Mouse (Mus musculus) neural tube, embryonic 11.5 days (tissue): ENCODE results near the gene Ramp1. TPM values are rescaled to one million over a fixed set of nuclear protein-coding genes. Genes with fewer than 3 reads are reported as not detected.

ENCODE experiments used
- ATAC-seq: fragments of 200-750 bp; cut with Nextera tagmentation; 2 replicates; pipeline ENCODE4 v1.8.0; 2017; ENCODE audit warnings: moderate number of reproducible peaks, mild to moderate bottlenecking, moderate TSS enrichment, moderate library complexity; ENCODE audit not compliant: insufficient read depth, low FRiP score, low TSS enrichment
- DNase-seq: peaks from one replicate; pipeline ENCODE4 v3.0.0-alpha.2; 2015; ENCODE audit warnings: low spot score
- H3K27ac ChIP-seq: fragments of 300-500 bp; sonication (generic); 2 replicates; pipeline ENCODE4 v1.5.1; 2014; ENCODE audit warnings: low read depth, mild to moderate bottlenecking, low read length
- H3K27me3 ChIP-seq: fragments of 300-500 bp; sonication (generic); 2 replicates; pipeline ENCODE4 v1.6.1; 2014; ENCODE audit warnings: mild to moderate bottlenecking, low read length, mixed read lengths; ENCODE audit not compliant: control insufficient read depth, insufficient read depth
- H3K36me3 ChIP-seq: fragments of 300-500 bp; sonication (generic); 2 replicates; pipeline ENCODE4 v1.6.1; 2014; ENCODE audit warnings: mild to moderate bottlenecking, low read length, moderate library complexity, mixed read lengths; ENCODE audit not compliant: control insufficient read depth, insufficient read depth
- H3K4me1 ChIP-seq: fragments of 300-500 bp; sonication (generic); 2 replicates; pipeline ENCODE4 v1.6.1; 2014; ENCODE audit warnings: low read length, mixed read lengths; ENCODE audit not compliant: control insufficient read depth, insufficient read depth
- H3K4me2 ChIP-seq: fragments of 300-500 bp; sonication (generic); 2 replicates; pipeline ENCODE4 v1.6.1; 2014; ENCODE audit warnings: low read depth, mild to moderate bottlenecking, moderate library complexity
- H3K4me3 ChIP-seq: fragments of 300-500 bp; sonication (generic); 2 replicates; pipeline ENCODE4 v1.5.1; 2014; ENCODE audit warnings: low read depth, low read length
- H3K9ac ChIP-seq: fragments of 300-500 bp; sonication (generic); 2 replicates; pipeline ENCODE4 v1.6.1; 2014; ENCODE audit warnings: mild to moderate bottlenecking, low read length
- H3K9me3 ChIP-seq: fragments of 300-500 bp; sonication (generic); 2 replicates; pipeline ENCODE4 v1.6.1; 2016; ENCODE audit warnings: low read length; ENCODE audit not compliant: control insufficient read depth
- WGBS: fragments of 180-500 bp; shearing (Covaris S2); extraction: QIAGEN DNeasy Blood & Tissue Kit; methylation state at CpG from one replicate; pipeline ENCODE4 v1.1.7; 2014; 5-methylcytosine and 5-hydroxymethylcytosine counted together
- polyA plus RNA-seq: library from polyadenylated mRNA; unstranded; fragments of >200 nt; fragmentation: Nextera tagmentation; extraction: Ambion mirVana; gene quantifications from 2 replicates; pipeline ENCODE4 v1.2.1, GENCODE M21; 2014

The Ramp1 gene
- polyA plus RNA-seq, 1 experiment from 2014 or later, result 1.2 TPM

DNA sequence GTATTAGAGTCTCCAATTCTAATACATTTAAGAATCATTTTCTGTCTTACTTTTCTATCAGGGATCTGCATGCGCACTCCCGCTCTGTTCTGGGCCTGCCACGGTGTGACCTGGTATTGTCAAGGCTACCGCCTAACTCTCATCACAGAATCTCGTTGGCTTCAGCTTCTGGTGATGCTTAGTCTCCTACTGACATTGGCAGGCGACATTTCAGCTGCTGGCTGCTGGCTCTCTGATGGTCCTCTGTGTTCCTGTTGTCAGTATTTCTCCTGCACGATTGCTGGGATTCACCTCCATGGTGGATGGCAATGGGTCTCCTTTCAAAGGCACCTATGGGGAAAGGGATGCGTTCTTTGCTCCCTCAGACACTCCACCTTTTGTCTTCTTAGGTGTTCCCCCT, 26.7 kb downstream of the Ramp1 start:
- H3K9ac ChIP-seq, result no peak overlapping the region
- no peaks in the 10 kb centered on the region for H3K36me3 ChIP-seq
- DNase-seq, result no peak
- no peak overlapping the region for H3K27ac ChIP-seq
- H3K4me1 ChIP-seq, result no peaks in the 10 kb centered on the region
- H3K4me3 ChIP-seq, result no peak overlapping the region
- H3K9me3 ChIP-seq, result no peaks in the 10 kb centered on the region
- no peak overlapping the region for H3K4me2 ChIP-seq
- no peak for ATAC-seq
- no peaks in the 10 kb centered on the region for H3K27me3 ChIP-seq
- 82% methylated on average over 8 of the region's 8 CpGs for WGBS

DNA sequence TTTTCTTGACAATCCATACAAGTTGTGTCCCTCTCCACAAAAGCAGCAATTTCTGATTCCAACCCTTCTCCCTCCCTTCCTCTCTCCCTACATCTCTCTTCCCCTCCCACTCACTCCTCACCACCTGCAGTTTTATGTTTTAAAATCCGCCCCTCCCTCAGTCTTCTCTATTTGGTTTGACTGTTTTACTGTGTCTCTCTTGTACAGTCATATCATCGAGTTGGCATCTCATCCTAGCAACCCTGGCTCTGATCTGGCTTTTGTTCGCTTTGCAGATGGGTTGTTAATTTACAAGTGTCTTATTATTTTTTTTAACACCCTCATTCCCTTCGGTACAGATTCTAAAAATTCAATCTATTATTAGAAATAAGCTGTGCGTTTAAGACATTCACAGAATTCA, 27.3 kb downstream of the Ramp1 start:
- no peak for DNase-seq
- H3K4me1 ChIP-seq, result no peaks in the 10 kb centered on the region
- H3K4me2 ChIP-seq, result no peak overlapping the region
- no peak overlapping the region for H3K4me3 ChIP-seq
- H3K9ac ChIP-seq, result no peak overlapping the region
- H3K27me3 ChIP-seq, result no peaks in the 10 kb centered on the region
- 74% methylated on average over 5 of the region's 5 CpGs for WGBS
- no peak for ATAC-seq
- no peak overlapping the region for H3K27ac ChIP-seq
- H3K36me3 ChIP-seq, result no peaks in the 10 kb centered on the region
- no peaks in the 10 kb centered on the region for H3K9me3 ChIP-seq

DNA sequence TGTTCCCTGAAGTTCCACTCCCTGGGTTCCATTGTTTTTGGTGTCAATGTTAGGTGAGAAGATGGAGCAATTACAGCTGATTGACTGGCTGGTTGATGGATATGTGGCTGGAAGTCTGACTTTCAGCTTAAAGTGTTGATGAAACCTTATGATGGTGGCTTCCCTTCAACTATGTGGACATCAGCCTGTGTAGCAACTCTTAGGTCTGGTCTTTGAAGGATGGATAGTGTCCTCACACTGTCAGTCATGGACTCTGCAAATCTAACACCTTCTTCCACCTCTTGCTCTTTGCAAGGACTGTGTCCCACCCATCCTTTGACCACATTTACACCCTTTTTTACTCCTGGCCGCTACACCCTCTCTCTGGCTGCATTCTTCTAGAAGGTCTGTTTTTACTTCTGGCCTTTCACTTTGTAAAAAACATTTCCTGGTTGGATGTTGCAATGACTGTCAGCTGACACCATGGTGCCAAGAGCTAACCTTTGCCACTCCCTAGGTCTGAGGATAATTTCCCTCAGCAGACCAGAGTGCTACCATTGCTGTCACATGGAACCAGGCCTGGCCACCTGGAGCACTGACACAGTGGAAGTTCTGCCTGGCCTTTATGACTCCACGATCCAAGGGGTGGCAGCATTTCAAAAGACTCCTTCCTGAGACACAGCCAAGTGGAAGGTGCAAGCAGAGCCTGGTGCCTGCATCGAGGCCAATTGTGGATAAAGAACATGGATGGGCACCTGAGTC, 27.9 kb downstream of the Ramp1 start:
- H3K36me3 ChIP-seq, result no peaks in the 10 kb centered on the region
- no peak overlapping the region for H3K27ac ChIP-seq
- no peak overlapping the region for H3K9ac ChIP-seq
- no peaks in the 10 kb centered on the region for H3K27me3 ChIP-seq
- H3K9me3 ChIP-seq, result no peaks in the 10 kb centered on the region
- no peak for DNase-seq
- WGBS, result 70% methylated on average over 3 of the region's 3 CpGs
- H3K4me1 ChIP-seq, result no peaks in the 10 kb centered on the region
- H3K4me2 ChIP-seq, result no peak overlapping the region
- no peak overlapping the region for H3K4me3 ChIP-seq
- ATAC-seq, result no peak

DNA sequence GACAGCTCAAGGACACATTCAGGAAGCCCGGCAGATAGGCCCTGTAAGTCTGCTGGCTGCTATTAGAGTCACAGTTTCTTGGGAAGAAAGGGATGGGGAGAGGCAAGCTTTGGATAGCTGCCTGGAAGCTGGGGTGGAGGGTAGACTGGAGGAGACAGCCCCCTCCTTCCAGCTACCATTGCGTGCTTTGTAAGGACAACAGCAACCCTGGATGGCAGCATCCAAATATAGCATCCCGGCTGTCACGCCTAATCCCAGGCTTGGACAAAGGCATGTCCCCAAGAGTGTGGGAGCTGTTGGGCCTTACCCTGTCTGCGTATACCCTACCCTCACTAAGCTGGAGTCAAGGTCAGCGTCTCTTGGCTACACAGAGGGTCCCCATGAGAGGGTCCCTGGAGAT, 29.7 kb downstream of the Ramp1 start:
- Histone ChIP-seq H3K9ac (no peak overlapping the region), H3K9me3 (no peaks in the 10 kb centered on the region), H3K27me3 (no peaks in the 10 kb centered on the region), H3K4me3 (no peak overlapping the region), H3K36me3 (no peaks in the 10 kb centered on the region), H3K4me1 (no peaks in the 10 kb centered on the region), H3K27ac (no peak overlapping the region), H3K4me2 (no peak overlapping the region)
- DNase-seq (no peak), ATAC-seq (no peak)
- WGBS, result 89% methylated on average over 6 of the region's 6 CpGs

DNA sequence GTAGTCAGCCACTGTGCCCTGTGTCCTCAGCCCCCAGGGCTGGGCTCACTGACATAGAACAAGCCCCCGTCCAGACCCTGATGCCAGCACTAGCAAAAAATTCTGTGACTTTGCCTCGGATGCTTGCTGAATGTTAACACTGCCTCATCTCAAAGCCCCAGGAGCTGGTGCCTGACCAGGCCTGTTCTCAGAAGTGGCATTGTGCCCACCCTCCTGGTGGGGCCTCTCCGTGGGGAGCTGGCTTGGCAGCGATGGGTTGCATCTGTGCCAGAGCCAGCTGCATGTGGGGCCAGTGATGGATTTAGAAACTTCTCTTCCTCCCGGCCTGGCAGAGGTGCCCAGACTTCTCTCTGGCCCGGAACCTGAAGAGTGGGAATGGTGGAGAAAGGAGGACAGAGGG, 30.2 kb downstream of the Ramp1 start:
- H3K9me3 ChIP-seq, result no peaks in the 10 kb centered on the region
- WGBS, result 85% methylated on average over 6 of the region's 6 CpGs
- DNase-seq (no peak), ATAC-seq (no peak)
- H3K4me2 ChIP-seq, result no peak overlapping the region
- no peaks in the 10 kb centered on the region for H3K4me1 ChIP-seq
- H3K36me3 ChIP-seq, result no peaks in the 10 kb centered on the region
- H3K27ac ChIP-seq, result no peak overlapping the region
- no peak overlapping the region for H3K9ac ChIP-seq
- H3K27me3 ChIP-seq, result no peaks in the 10 kb centered on the region
- H3K4me3 ChIP-seq, result no peak overlapping the region

DNA sequence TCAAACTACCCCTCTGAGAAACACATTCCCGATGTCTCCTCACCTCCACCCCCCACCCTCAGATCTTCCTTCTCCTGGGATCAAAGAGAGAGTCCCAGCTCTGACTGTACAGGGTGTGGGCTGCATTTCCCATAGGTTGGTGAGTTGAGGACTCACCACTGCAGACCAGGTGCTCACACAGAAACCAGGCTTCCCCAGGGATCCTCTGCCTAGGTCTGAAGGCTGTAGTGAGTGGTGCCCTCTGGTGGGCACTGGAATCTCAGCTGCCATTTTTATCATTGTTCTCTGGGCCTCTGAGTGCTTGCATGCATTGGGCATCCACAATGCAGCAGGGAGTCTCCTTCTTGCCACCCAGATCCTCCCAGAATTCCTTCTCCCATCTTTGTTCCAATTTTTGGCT, 31.5 kb downstream of the Ramp1 start:
- Histone ChIP-seq H3K4me1 (no peaks in the 10 kb centered on the region), H3K4me3 (no peak overlapping the region), H3K36me3 (no peaks in the 10 kb centered on the region), H3K27ac (no peak overlapping the region), H3K4me2 (no peak overlapping the region), H3K27me3 (no peaks in the 10 kb centered on the region), H3K9me3 (no peaks in the 10 kb centered on the region), H3K9ac (no peak overlapping the region)
- ATAC-seq (no peak), DNase-seq (peak; percentile 68)
- WGBS, result 65% methylated on average over 1 of the region's 1 CpGs

DNA sequence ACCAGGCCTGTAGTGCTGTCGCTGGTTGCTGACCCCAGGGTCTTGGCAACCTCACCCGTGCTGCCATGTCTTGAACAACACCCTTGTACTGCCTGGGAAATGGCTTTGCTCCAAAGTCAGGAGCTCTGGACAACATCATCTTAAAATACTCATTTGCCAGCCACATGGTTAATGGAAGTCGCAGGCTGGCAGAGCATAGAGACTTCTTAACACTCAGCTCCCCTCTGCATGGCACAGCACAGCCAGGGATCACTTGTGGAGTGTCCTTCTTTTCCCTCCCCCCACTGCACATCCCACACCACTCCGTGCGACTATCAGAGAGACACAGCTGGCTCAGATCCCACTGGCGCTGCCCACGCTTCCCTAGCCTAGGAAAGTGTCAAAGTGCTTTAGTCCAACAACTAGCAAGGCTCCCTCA, 32.0 kb downstream of the Ramp1 start:
- Histone ChIP-seq H3K4me3 (no peak overlapping the region), H3K9me3 (no peaks in the 10 kb centered on the region), H3K27me3 (no peaks in the 10 kb centered on the region), H3K27ac (no peak overlapping the region), H3K9ac (no peak overlapping the region), H3K4me1 (no peaks in the 10 kb centered on the region), H3K36me3 (no peaks in the 10 kb centered on the region), H3K4me2 (no peak overlapping the region)
- 81% methylated on average over 7 of the region's 7 CpGs for WGBS
- DNase-seq, result no peak
- ATAC-seq, result no peak

DNA sequence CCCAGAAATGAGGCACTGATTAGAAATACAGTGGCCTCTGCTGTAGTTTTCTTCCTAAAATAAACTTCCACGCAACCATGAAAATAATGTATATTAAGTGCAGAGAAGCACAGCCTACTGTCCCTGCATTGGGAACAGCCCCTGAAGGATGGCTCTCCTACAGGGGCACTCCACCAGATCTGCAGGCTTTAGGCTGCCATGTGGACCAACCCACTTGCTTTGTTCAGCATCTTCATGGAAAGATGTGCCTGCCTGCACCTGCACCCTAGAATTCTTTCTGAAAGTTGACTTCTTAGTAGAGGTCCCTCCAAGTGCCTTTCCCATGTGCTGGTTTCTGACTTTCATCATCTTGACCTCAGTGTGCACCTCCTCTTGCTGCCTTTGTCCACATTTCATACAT, 35.6 kb downstream of the Ramp1 start:
- no peaks in the 10 kb centered on the region for H3K4me1 ChIP-seq
- WGBS, result 93% methylated on average over 1 of the region's 1 CpGs
- H3K9ac ChIP-seq, result no peak overlapping the region
- ATAC-seq (no peak), DNase-seq (no peak)
- H3K36me3 ChIP-seq, result no peaks in the 10 kb centered on the region
- no peak overlapping the region for H3K4me3 ChIP-seq
- H3K27me3 ChIP-seq, result no peaks in the 10 kb centered on the region
- no peaks in the 10 kb centered on the region for H3K9me3 ChIP-seq
- H3K4me2 ChIP-seq, result no peak overlapping the region
- no peak overlapping the region for H3K27ac ChIP-seq

DNA sequence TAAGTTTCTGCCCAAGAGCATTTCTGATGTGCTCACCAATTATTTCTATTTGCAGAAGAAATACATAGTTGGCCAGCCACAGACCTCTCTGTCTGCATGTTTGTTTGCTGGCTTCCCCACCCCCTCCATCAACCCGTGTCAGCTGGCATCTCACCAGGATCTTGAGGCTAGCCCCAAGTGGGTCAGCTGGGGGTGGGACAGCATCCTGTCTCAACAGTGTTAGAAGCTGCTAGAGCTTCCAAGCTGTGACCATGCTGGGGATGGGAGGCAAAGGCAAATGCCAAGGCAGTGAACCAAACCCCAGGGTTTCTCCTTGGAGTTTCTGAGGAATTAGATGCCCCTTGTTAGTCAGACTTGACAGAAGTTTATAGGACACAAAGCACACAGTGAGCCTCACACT, 36.4 kb downstream of the Ramp1 start:
- no peak for DNase-seq
- no peak for ATAC-seq
- 72% methylated on average over 1 of the region's 1 CpGs for WGBS

More for the DNA sequence above, 36.4 kb downstream of the Ramp1 start:
- H3K4me1 ChIP-seq, result no peaks in the 10 kb centered on the region
- no peaks in the 10 kb centered on the region for H3K9me3 ChIP-seq
- H3K4me3 ChIP-seq, result no peak overlapping the region
- no peak overlapping the region for H3K27ac ChIP-seq
- no peaks in the 10 kb centered on the region for H3K36me3 ChIP-seq
- no peak overlapping the region for H3K4me2 ChIP-seq
- no peaks in the 10 kb centered on the region for H3K27me3 ChIP-seq
- no peak overlapping the region for H3K9ac ChIP-seq
